Mouse (Mus musculus) adipocyte (in vitro differentiated cells): ENCODE data around the gene Kcnma1.

Source experiments
- DNase-seq: peaks from one replicate; pipeline ENCODE4 v3.0.0-alpha.2; 2016; ENCODE audit warnings: low spot score

Gene Kcnma1

DNA sequence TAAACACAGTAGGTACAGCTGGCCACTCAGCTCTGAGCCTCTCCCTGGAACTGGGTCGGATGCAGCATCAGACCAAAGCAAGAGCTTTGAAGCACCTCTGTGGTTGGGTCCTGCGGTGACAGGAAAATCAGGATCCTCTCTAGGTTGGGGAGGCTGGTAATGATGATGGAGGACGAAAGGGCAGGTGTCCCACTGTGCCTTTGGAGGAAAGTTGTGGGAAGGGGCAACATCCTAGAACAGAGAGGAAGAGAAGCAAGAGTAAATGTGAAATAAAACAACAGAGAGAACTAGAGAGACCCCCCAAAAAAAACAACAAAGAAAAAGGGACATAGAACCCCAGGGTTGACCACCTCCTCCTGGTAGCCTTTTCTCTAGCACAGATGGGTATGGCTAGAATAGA lies at the start of gene Kcnma1:
Kcnma1 (minus strand) TSS at position 101 of the 400 bp plus-strand sequence.
- no peak for DNase-seq

GRCm38 (mm10) chr14:24059747-24060146 lies 45.5 kb upstream of the Kcnma1 start:
- peak; percentile 2 for DNase-seq

GRCm38 (mm10) chr14:24059287-24059686 lies 45.0 kb upstream of the Kcnma1 start:
- no peak for DNase-seq

GRCm38 (mm10) chr14:24051821-24052220 lies 37.5 kb upstream of the Kcnma1 start:
- DNase-seq: no peak

DNA sequence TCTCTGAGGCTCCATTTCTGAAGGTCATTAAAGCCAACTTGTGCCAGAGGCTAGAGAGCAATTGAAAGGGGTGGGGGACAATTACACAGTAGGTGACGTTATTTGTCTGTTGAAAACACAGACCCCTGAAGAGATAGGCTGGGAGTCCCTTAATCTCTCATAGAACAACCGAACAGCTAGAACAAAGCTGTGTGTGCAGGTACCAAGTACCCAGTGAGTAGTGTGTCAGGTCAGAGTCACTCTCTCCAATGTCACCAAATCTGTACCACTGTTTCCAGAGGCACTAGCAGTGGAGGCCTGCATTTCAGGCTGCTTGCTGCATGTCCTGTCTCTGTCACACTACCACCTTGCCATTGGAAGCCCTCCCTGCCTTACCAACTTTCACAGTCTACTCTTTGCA lies 22.3 kb upstream of the Kcnma1 start:
- no peak for DNase-seq

DNA sequence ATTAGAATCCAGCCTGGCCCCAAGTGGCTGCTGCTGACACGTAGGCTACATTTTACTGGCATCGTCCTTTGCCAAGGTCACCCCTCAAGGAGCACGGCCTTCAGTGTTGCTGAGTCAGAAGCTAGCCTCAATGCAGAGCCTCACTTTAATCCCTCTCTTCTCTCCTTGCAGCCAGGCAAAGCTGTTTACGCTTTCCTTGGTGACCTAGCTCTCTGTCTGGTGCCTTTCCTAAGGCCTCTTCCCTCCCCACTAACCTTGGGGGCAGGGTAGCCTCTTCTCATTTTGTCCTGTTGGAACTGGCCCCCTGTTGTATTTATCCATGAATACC lies 21.9 kb upstream of the Kcnma1 start:
- DNase-seq: no peak

GRCm38 (mm10) chr14:24035486-24036207 lies 21.4 kb upstream of the Kcnma1 start:
- no peak for DNase-seq

GRCm38 (mm10) chr14:24032876-24033389 lies 18.6 kb upstream of the Kcnma1 start:
- no peak for DNase-seq

- DNase-seq: no peak
These were observed 17.9 kb upstream of the Kcnma1 start for GRCm38 (mm10) chr14:24032201-24032600.

GRCm38 (mm10) chr14:24020718-24021117 lies 6.4 kb upstream of the Kcnma1 start:
- DNase-seq: no peak

- DNase-seq: no peak
These were observed 4.3 kb downstream of the Kcnma1 start for GRCm38 (mm10) chr14:24009978-24010377.

DNA sequence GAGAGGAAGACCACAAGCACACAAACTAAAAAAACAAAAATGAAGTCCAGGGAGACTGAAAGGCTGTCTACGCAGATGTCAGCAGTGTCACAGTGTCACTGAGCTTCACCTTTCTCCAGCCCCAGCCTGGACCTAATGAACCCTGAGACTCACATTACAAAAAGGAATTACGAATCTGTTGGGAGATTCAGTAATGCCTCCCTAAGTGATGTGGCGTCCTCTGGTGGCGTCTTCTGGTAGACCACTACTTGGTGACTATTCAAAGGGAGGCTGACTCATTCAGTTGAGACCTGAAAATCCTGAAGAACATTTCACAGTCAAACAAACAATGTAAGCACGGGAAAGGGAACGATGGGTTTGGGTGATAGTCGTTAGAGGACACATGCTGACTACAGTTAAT lies 6.0 kb downstream of the Kcnma1 start:
- DNase-seq: peak; percentile 26

GRCm38 (mm10) chr14:24006276-24006675 lies 8.0 kb downstream of the Kcnma1 start:
- DNase-seq: no peak

DNA sequence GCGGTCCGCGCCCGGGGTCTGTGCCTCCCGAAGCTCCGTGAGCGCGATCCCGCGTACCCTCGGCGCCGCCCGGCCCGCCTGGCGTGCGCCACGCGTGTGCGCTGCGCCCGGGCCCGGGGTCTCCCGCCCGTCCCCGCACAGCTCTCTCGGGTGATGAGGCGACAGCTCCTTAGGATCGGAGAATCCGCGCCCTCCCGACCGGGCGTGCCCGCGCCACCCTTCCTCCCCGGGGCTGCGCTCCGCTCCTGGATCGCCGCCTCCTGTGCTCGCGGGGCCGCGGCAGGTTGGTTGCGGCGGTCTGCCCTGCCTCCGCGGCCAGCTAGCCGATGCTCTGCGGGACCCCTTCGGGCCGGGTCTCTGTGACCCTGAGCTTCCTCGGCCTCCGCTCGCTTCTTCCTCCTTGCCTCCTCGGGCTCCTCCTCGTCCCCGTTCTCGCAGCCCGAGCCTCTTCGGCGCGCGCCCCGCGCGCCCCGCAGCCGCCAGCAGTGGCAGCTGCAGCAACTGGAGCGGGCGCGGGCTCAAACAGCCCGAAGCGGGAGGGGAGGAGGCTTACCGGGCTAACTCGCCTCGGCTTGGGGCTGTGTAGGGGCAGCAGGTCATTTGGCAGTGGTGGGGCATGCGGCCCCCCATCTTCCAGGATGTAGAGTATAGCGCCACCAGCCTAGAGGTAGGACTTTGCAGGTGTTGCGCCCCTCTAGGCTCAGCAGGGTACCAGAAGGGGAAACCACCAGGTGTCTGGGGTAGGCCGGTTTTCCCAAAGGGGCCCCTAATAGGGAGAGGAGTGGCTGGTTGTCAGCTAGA lies 9.6 kb downstream of the Kcnma1 start:
- DNase-seq: no peak

GRCm38 (mm10) chr14:24003450-24004381 lies 10.6 kb downstream of the Kcnma1 start:
- no peak for DNase-seq

DNA sequence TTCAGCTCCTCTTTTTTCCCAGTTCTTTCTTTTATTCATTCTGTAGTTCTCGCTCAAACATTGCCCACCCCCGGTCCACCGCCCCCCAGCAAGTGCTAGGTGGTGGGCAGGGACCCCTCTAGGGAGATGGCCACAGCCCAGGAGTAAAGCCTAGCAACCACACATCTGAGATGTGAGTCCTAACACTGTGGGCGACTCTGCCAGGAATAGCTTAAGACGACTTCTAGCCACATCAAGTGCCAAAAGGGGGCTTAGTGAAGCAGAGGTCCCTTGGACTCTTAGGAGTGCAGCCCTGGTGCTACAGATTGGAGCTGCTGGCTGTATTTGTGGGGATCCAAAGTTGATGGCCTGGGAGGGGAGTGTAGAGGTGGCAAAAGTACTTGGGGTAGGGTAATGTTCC lies 11.6 kb downstream of the Kcnma1 start:
- DNase-seq: no peak

DNA sequence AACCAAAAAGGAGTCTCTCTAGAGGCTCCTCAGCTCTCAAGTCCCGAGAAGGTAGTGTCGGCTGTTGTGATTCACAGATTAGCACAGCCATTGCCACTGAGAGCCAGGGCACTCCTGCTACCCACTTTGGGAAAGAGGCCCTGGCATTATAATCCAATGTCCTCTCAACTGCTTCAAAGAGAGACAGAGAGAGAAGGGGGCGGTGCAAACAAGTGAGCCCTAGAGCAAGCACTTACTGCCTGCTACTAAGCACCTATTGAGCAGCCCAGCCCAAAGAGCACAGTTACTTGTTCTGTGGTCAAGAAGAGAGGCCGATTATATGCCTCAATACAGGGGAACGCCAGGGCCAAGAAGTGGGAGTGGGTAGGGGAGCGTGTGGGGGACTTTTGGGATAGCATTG lies 16.4 kb downstream of the Kcnma1 start:
- DNase-seq: no peak

- DNase-seq: no peak
These were observed 18.5 kb downstream of the Kcnma1 start for GRCm38 (mm10) chr14:23995831-23996230.

- DNase-seq: no peak
These were observed 23.4 kb downstream of the Kcnma1 start for GRCm38 (mm10) chr14:23990871-23991270.

GRCm38 (mm10) chr14:23989696-23990095 lies 24.6 kb downstream of the Kcnma1 start:
- no peak for DNase-seq

- no peak for DNase-seq
These were observed 32.1 kb downstream of the Kcnma1 start for GRCm38 (mm10) chr14:23982205-23982604.

- DNase-seq: no peak
These were observed 39.6 kb downstream of the Kcnma1 start for GRCm38 (mm10) chr14:23974685-23975084.
